Mouse (Mus musculus): ENCODE measurements at regions not wholly inside any gene's neighbourhood (a gene's known extent, or its start where the extent isn't known, plus 50 kb on each side); places are given as distances from the start of the nearest gene placed in this dataset.

- WGBS = 79% methylated on average over 4 of the region's 4 CpGs
These were observed 155.8 kb downstream of the Ly86 start for GRCm38 (mm10) chr13:37500668-37501286.

GRCm38 (mm10) chr13:37503449-37503848 is 158.4 kb downstream of the Ly86 start:
- WGBS = 92% methylated on average over 6 of the region's 6 CpGs
- no peak overlapping the region for H3K27ac ChIP-seq
- H3K27me3 ChIP-seq (ENCODE audit: control insufficient read depth, insufficient read depth, low read length) = no peaks in the 10 kb centered on the region
- H3K4me2 ChIP-seq (replicated peaks) = no peak overlapping the region
- DNase-seq (ENCODE audit: low spot score) (no peak), ATAC-seq (ENCODE audit: low FRiP score) (no peak)
- H3K9ac ChIP-seq = no peak overlapping the region
- no peaks in the 10 kb centered on the region for H3K4me1 ChIP-seq (replicated peaks; ENCODE audit: control insufficient read depth, insufficient read depth, low read length)
- H3K4me3 ChIP-seq (replicated peaks; ENCODE audit: low read length) = no peak overlapping the region
- H3K9me3 ChIP-seq (ENCODE audit: control insufficient read depth, low read length) = no peaks in the 10 kb centered on the region
- H3K36me3 ChIP-seq (replicated peaks; ENCODE audit: control insufficient read depth, insufficient read depth) = no peaks in the 10 kb centered on the region

More at GRCm38 (mm10) chr13:37500668-37501286, 155.8 kb downstream of the Ly86 start:
- no peaks in the 10 kb centered on the region for H3K27me3 ChIP-seq (ENCODE audit: control insufficient read depth, insufficient read depth, low read length)
- no peaks in the 10 kb centered on the region for H3K9me3 ChIP-seq (ENCODE audit: control insufficient read depth, low read length)
- H3K4me2 ChIP-seq (replicated peaks) = no peak overlapping the region
- H3K27ac ChIP-seq = no peak overlapping the region
- DNase-seq (ENCODE audit: low spot score) (no peak), ATAC-seq (ENCODE audit: low FRiP score) (no peak)
- H3K4me3 ChIP-seq (replicated peaks; ENCODE audit: low read length) = no peak overlapping the region
- H3K4me1 ChIP-seq (replicated peaks; ENCODE audit: control insufficient read depth, insufficient read depth, low read length) = no peaks in the 10 kb centered on the region
- H3K9ac ChIP-seq = no peak overlapping the region
- no peaks in the 10 kb centered on the region for H3K36me3 ChIP-seq (replicated peaks; ENCODE audit: control insufficient read depth, insufficient read depth)

GRCm38 (mm10) chr13:37503898-37504297 is 158.9 kb downstream of the Ly86 start:
- H3K4me3 ChIP-seq (replicated peaks; ENCODE audit: low read length) = no peak overlapping the region
- no peak overlapping the region for H3K27ac ChIP-seq
- no peaks in the 10 kb centered on the region for H3K9me3 ChIP-seq (ENCODE audit: control insufficient read depth, low read length)
- 0 out of 2 replicates have a peak, but pooled peaks cover 3% of the 10 kb centered on the region for H3K4me1 ChIP-seq (replicated peaks; ENCODE audit: control insufficient read depth, insufficient read depth, low read length)
- no peaks in the 10 kb centered on the region for H3K27me3 ChIP-seq (ENCODE audit: control insufficient read depth, insufficient read depth, low read length)
- H3K9ac ChIP-seq = no peak overlapping the region
- ATAC-seq (ENCODE audit: low FRiP score) = no peak
- H3K36me3 ChIP-seq (replicated peaks; ENCODE audit: control insufficient read depth, insufficient read depth) = no peaks in the 10 kb centered on the region
- DNase-seq (ENCODE audit: low spot score) = no peak
- H3K4me2 ChIP-seq (replicated peaks) = no peak overlapping the region
- 93% methylated on average over 3 of the region's 3 CpGs for WGBS

GRCm38 (mm10) chr13:37504373-37504772 is 159.4 kb downstream of the Ly86 start:
- ATAC-seq (ENCODE audit: low FRiP score) (no peak), DNase-seq (ENCODE audit: low spot score) (no peak)
- no peak overlapping the region for H3K4me3 ChIP-seq (replicated peaks; ENCODE audit: low read length)
- H3K9ac ChIP-seq = no peak overlapping the region
- no peaks in the 10 kb centered on the region for H3K36me3 ChIP-seq (replicated peaks; ENCODE audit: control insufficient read depth, insufficient read depth)
- H3K4me2 ChIP-seq (replicated peaks) = no peak overlapping the region
- H3K4me1 ChIP-seq (replicated peaks; ENCODE audit: control insufficient read depth, insufficient read depth, low read length) = 0 out of 2 replicates have a peak, but pooled peaks cover 6% of the 10 kb centered on the region
- H3K27ac ChIP-seq = no peak overlapping the region
- H3K27me3 ChIP-seq (ENCODE audit: control insufficient read depth, insufficient read depth, low read length) = no peaks in the 10 kb centered on the region
- WGBS = 69% methylated on average over 10 of the region's 10 CpGs
- H3K9me3 ChIP-seq (ENCODE audit: control insufficient read depth, low read length) = no peaks in the 10 kb centered on the region

GRCm38 (mm10) chr13:37505617-37506016 is 160.6 kb downstream of the Ly86 start:
- 68% methylated on average over 3 of the region's 3 CpGs for WGBS
- H3K27ac ChIP-seq = no peak overlapping the region

GRCm38 (mm10) chr13:37506046-37506445 is 161.0 kb downstream of the Ly86 start:
- Histone ChIP-seq H3K9me3 (ENCODE audit: control insufficient read depth, low read length) (no peaks in the 10 kb centered on the region), H3K27me3 (ENCODE audit: control insufficient read depth, insufficient read depth, low read length) (no peaks in the 10 kb centered on the region), H3K36me3 (replicated peaks; ENCODE audit: control insufficient read depth, insufficient read depth) (no peaks in the 10 kb centered on the region), H3K4me3 (replicated peaks; ENCODE audit: low read length) (no peak overlapping the region), H3K4me2 (replicated peaks) (no peak overlapping the region), H3K27ac (no peak overlapping the region), H3K9ac (no peak overlapping the region), H3K4me1 (replicated peaks; ENCODE audit: control insufficient read depth, insufficient read depth, low read length) (0 out of 2 replicates have a peak, but pooled peaks cover 6% of the 10 kb centered on the region)
- ATAC-seq (ENCODE audit: low FRiP score) = no peak
- no peak for DNase-seq (ENCODE audit: low spot score)
- WGBS = 68% methylated on average over 10 of the region's 10 CpGs

More at GRCm38 (mm10) chr13:37505617-37506016, 160.6 kb downstream of the Ly86 start:
- ATAC-seq (ENCODE audit: low FRiP score) (no peak), DNase-seq (ENCODE audit: low spot score) (no peak)
- Histone ChIP-seq H3K4me3 (replicated peaks; ENCODE audit: low read length) (no peak overlapping the region), H3K4me2 (replicated peaks) (no peak overlapping the region), H3K4me1 (replicated peaks; ENCODE audit: control insufficient read depth, insufficient read depth, low read length) (0 out of 2 replicates have a peak, but pooled peaks cover 6% of the 10 kb centered on the region), H3K9ac (no peak overlapping the region), H3K9me3 (ENCODE audit: control insufficient read depth, low read length) (no peaks in the 10 kb centered on the region), H3K36me3 (replicated peaks; ENCODE audit: control insufficient read depth, insufficient read depth) (no peaks in the 10 kb centered on the region), H3K27me3 (ENCODE audit: control insufficient read depth, insufficient read depth, low read length) (no peaks in the 10 kb centered on the region)

- ATAC-seq (ENCODE audit: low FRiP score) (no peak), DNase-seq (ENCODE audit: low spot score) (no peak)
- Histone ChIP-seq H3K4me3 (replicated peaks; ENCODE audit: low read length) (no peak overlapping the region), H3K4me2 (replicated peaks) (no peak overlapping the region), H3K4me1 (replicated peaks; ENCODE audit: control insufficient read depth, insufficient read depth, low read length) (0 out of 2 replicates have a peak, but pooled peaks cover 6% of the 10 kb centered on the region), H3K9ac (no peak overlapping the region), H3K9me3 (ENCODE audit: control insufficient read depth, low read length) (no peaks in the 10 kb centered on the region), H3K27ac (no peak overlapping the region), H3K36me3 (replicated peaks; ENCODE audit: control insufficient read depth, insufficient read depth) (no peaks in the 10 kb centered on the region), H3K27me3 (ENCODE audit: control insufficient read depth, insufficient read depth, low read length) (no peaks in the 10 kb centered on the region)
- WGBS = 61% methylated on average over 8 of the region's 8 CpGs
These were observed 161.7 kb downstream of the Ly86 start for GRCm38 (mm10) chr13:37506701-37507100.

- no peak for DNase-seq (ENCODE audit: low spot score)
- 69% methylated on average over 5 of the region's 5 CpGs for WGBS
- no peak overlapping the region for H3K9ac ChIP-seq
- H3K4me3 ChIP-seq (replicated peaks; ENCODE audit: low read length) = no peak overlapping the region
- no peak overlapping the region for H3K4me2 ChIP-seq (replicated peaks)
- H3K27ac ChIP-seq = no peak overlapping the region
- H3K36me3 ChIP-seq (replicated peaks; ENCODE audit: control insufficient read depth, insufficient read depth) = no peaks in the 10 kb centered on the region
- H3K9me3 ChIP-seq (ENCODE audit: control insufficient read depth, low read length) = no peaks in the 10 kb centered on the region
- H3K4me1 ChIP-seq (replicated peaks; ENCODE audit: control insufficient read depth, insufficient read depth, low read length) = 0 out of 2 replicates have a peak, but pooled peaks cover 6% of the 10 kb centered on the region
- no peaks in the 10 kb centered on the region for H3K27me3 ChIP-seq (ENCODE audit: control insufficient read depth, insufficient read depth, low read length)
- no peak for ATAC-seq (ENCODE audit: low FRiP score)
These were observed 162.1 kb downstream of the Ly86 start for GRCm38 (mm10) chr13:37507146-37507545.

- H3K9ac ChIP-seq = no peak overlapping the region
- H3K27ac ChIP-seq = 0 out of 2 replicates have a peak overlapping the region, but pooled peaks have one; percentile 4
- H3K36me3 ChIP-seq (replicated peaks; ENCODE audit: control insufficient read depth, insufficient read depth) = no peaks in the 10 kb centered on the region
- peaks cover 7% of the 10 kb centered on the region for H3K4me1 ChIP-seq (replicated peaks; ENCODE audit: control insufficient read depth, insufficient read depth, low read length)
- H3K9me3 ChIP-seq (ENCODE audit: control insufficient read depth, low read length) = no peaks in the 10 kb centered on the region
- no peak overlapping the region for H3K4me2 ChIP-seq (replicated peaks)
- DNase-seq (ENCODE audit: low spot score) (no peak), ATAC-seq (ENCODE audit: low FRiP score) (no peak)
- no peaks in the 10 kb centered on the region for H3K27me3 ChIP-seq (ENCODE audit: control insufficient read depth, insufficient read depth, low read length)
- WGBS = 46% methylated on average over 19 of the region's 19 CpGs
- H3K4me3 ChIP-seq (replicated peaks; ENCODE audit: low read length) = no peak overlapping the region
These were observed 163.7 kb downstream of the Ly86 start for GRCm38 (mm10) chr13:37508385-37509351.

All from hindbrain, embryonic 14.5 days (tissue).